Mouse (Mus musculus): ENCODE measurements around the gene Gm17174. TPM values are rescaled to one million over a fixed set of nuclear protein-coding genes. Genes with fewer than 3 reads are reported as not detected.
"Not testable (repeated sequence)": the region's sequence is repeated elsewhere in the genome, so short reads cannot be mapped to it uniquely, and the experiment has no call there.

Gm17174 gene
- not detected in 2 replicates for polyA plus RNA-seq (2014; fragmentation: Nextera tagmentation; extraction: Ambion mirVana)

GRCm38 (mm10) chr14:51592039-51592438 is at the start of gene Gm17174:
TSS of gene Gm17174 (minus strand) at chr14:51592139.
- not testable (repeated sequence) for DNase-seq (ENCODE audit: low spot score); H3K4me1 ChIP-seq (ENCODE audit: control insufficient read depth, insufficient read depth, low read length); H3K27ac ChIP-seq (replicated peaks; ENCODE audit: low read depth, low read length); ATAC-seq (ENCODE audit: low read depth); H3K36me3 ChIP-seq (ENCODE audit: control insufficient read depth, insufficient read depth, low read length); H3K27me3 ChIP-seq (replicated peaks; ENCODE audit: control insufficient read depth, insufficient read depth, low read length); H3K9me3 ChIP-seq (ENCODE audit: control insufficient read depth, low read length); H3K4me3 ChIP-seq (ENCODE audit: low read depth, low read length); H3K9ac ChIP-seq (ENCODE audit: low read depth, low read length); H3K4me2 ChIP-seq (ENCODE audit: low read depth, low read length)
- WGBS: 92% methylated on average over 4 of the region's 4 CpGs

GRCm38 (mm10) chr14:51635566-51635965 is 43.6 kb upstream of the Gm17174 start, which contains the start of gene Gm4181:
TSS of gene Gm4181 (minus strand) at chr14:51635666.
- not testable (repeated sequence) for H3K4me1 ChIP-seq (ENCODE audit: control insufficient read depth, insufficient read depth, low read length); H3K4me3 ChIP-seq (ENCODE audit: low read depth, low read length); H3K9ac ChIP-seq (ENCODE audit: low read depth, low read length); H3K4me2 ChIP-seq (ENCODE audit: low read depth, low read length); H3K9me3 ChIP-seq (ENCODE audit: control insufficient read depth, low read length); H3K36me3 ChIP-seq (ENCODE audit: control insufficient read depth, insufficient read depth, low read length); H3K27me3 ChIP-seq (replicated peaks; ENCODE audit: control insufficient read depth, insufficient read depth, low read length); ATAC-seq (ENCODE audit: low read depth); DNase-seq (ENCODE audit: low spot score); H3K27ac ChIP-seq (replicated peaks; ENCODE audit: low read depth, low read length)
- 80% methylated on average over 1 of the region's 1 CpGs for WGBS

DNA sequence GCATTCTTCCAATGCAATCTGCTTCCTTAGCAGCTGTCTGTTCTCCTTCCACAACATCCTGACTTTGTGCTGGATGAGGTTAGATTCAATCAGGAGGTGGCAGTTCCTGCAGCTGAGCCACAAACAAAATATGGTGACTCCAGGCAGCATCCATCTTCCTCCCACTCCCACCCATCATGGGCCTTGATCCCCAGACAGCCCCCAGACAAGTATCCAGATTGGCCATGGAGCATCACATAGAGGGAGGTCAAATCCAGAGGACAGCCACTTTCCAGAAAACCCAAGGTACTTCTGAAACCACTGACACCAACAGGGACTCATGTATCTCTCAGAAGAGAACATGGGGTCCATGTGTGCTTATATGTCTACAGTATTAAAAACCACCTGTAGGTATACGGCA is 40.5 kb upstream of the Gm17174 start:
- not testable (repeated sequence) for H3K9ac ChIP-seq (ENCODE audit: low read depth, low read length); H3K4me2 ChIP-seq (ENCODE audit: low read depth, low read length); DNase-seq (ENCODE audit: low spot score); H3K27me3 ChIP-seq (replicated peaks; ENCODE audit: control insufficient read depth, insufficient read depth, low read length); H3K9me3 ChIP-seq (ENCODE audit: control insufficient read depth, low read length); H3K36me3 ChIP-seq (ENCODE audit: control insufficient read depth, insufficient read depth, low read length); H3K4me3 ChIP-seq (ENCODE audit: low read depth, low read length); H3K4me1 ChIP-seq (ENCODE audit: control insufficient read depth, insufficient read depth, low read length); ATAC-seq (ENCODE audit: low read depth); H3K27ac ChIP-seq (replicated peaks; ENCODE audit: low read depth, low read length)
- 87% methylated on average over 1 of the region's 1 CpGs for WGBS

GRCm38 (mm10) chr14:51611210-51611609 is 19.3 kb upstream of the Gm17174 start, which contains the start of gene Gm17078:
TSS of gene Gm17078 (minus strand) at chr14:51611310.
- H3K36me3 ChIP-seq (ENCODE audit: control insufficient read depth, insufficient read depth, low read length): no peaks in the 10 kb centered on the region
- ATAC-seq (ENCODE audit: low read depth): no peak
- 91% methylated on average over 1 of the region's 1 CpGs for WGBS

GRCm38 (mm10) chr14:51573963-51574362 is 18.0 kb downstream of the Gm17174 start, which contains the start of gene Gm17175:
TSS of gene Gm17175 (minus strand) at chr14:51574063.
- H3K27ac ChIP-seq (replicated peaks; ENCODE audit: low read depth, low read length); H3K9ac ChIP-seq (ENCODE audit: low read depth, low read length); H3K4me2 ChIP-seq (ENCODE audit: low read depth, low read length); ATAC-seq (ENCODE audit: low read depth); H3K36me3 ChIP-seq (ENCODE audit: control insufficient read depth, insufficient read depth, low read length); H3K9me3 ChIP-seq (ENCODE audit: control insufficient read depth, low read length); H3K4me3 ChIP-seq (ENCODE audit: low read depth, low read length); DNase-seq (ENCODE audit: low spot score); H3K4me1 ChIP-seq (ENCODE audit: control insufficient read depth, insufficient read depth, low read length); H3K27me3 ChIP-seq (replicated peaks; ENCODE audit: control insufficient read depth, insufficient read depth, low read length): not testable (repeated sequence)
- 93% methylated on average over 2 of the region's 2 CpGs for WGBS

More at GRCm38 (mm10) chr14:51611210-51611609, 19.3 kb upstream of the Gm17174 start, which contains the start of gene Gm17078:
- no peak within 1 kb of the TSS for H3K4me2 ChIP-seq (ENCODE audit: low read depth, low read length)
- no peaks in the 10 kb centered on the region for H3K27me3 ChIP-seq (replicated peaks; ENCODE audit: control insufficient read depth, insufficient read depth, low read length)
- no peak for DNase-seq (ENCODE audit: low spot score)
- no peaks in the 10 kb centered on the region for H3K4me1 ChIP-seq (ENCODE audit: control insufficient read depth, insufficient read depth, low read length)
- H3K27ac ChIP-seq (replicated peaks; ENCODE audit: low read depth, low read length): no peak within 1 kb of the TSS
- H3K4me3 ChIP-seq (ENCODE audit: low read depth, low read length): no peak within 1 kb of the TSS
- H3K9ac ChIP-seq (ENCODE audit: low read depth, low read length): no peak within 1 kb of the TSS
- H3K9me3 ChIP-seq (ENCODE audit: control insufficient read depth, low read length): no peaks in the 10 kb centered on the region

- H3K4me1 ChIP-seq (ENCODE audit: control insufficient read depth, insufficient read depth, low read length): no peaks in the 10 kb centered on the region
- ATAC-seq (ENCODE audit: low read depth) (no peak), DNase-seq (ENCODE audit: low spot score) (no peak)
- H3K27ac ChIP-seq (replicated peaks; ENCODE audit: low read depth, low read length): no peak within 1 kb of the TSS
- H3K9me3 ChIP-seq (ENCODE audit: control insufficient read depth, low read length): no peaks in the 10 kb centered on the region
- no peak within 1 kb of the TSS for H3K9ac ChIP-seq (ENCODE audit: low read depth, low read length)
- no peaks in the 10 kb centered on the region for H3K27me3 ChIP-seq (replicated peaks; ENCODE audit: control insufficient read depth, insufficient read depth, low read length)
- H3K4me3 ChIP-seq (ENCODE audit: low read depth, low read length): no peak within 1 kb of the TSS
- no peaks in the 10 kb centered on the region for H3K36me3 ChIP-seq (ENCODE audit: control insufficient read depth, insufficient read depth, low read length)
- 93% methylated on average over 4 of the region's 4 CpGs for WGBS
- no peak within 1 kb of the TSS for H3K4me2 ChIP-seq (ENCODE audit: low read depth, low read length)
Observed at GRCm38 (mm10) chr14:51552490-51552889, 39.4 kb downstream of the Gm17174 start, which contains the start of gene Gm5622. TSS of gene Gm5622 (plus strand) at chr14:51552790.

Other genes starting within 250 kb of the Gm17174 start
- gene Gm7247, start 230.4 kb downstream of the Gm17174 start, polyA plus RNA-seq (2014; fragmentation: Nextera tagmentation; extraction: Ambion mirVana): not detected in 2 replicates
- not detected in 2 replicates for gene Vmn2r88, start 181.3 kb downstream of the Gm17174 start, polyA plus RNA-seq (2014; fragmentation: Nextera tagmentation; extraction: Ambion mirVana)
- gene Vmn2r89, start 140.3 kb downstream of the Gm17174 start, polyA plus RNA-seq (2014; fragmentation: Nextera tagmentation; extraction: Ambion mirVana): not detected in 2 replicates
- gene Gm5622, start 39.3 kb downstream of the Gm17174 start, polyA plus RNA-seq (2014; fragmentation: Nextera tagmentation; extraction: Ambion mirVana): not detected in 2 replicates
- not detected in 2 replicates for gene Gm17175, start 18.1 kb downstream of the Gm17174 start, polyA plus RNA-seq (2014; fragmentation: Nextera tagmentation; extraction: Ambion mirVana)
- gene Gm17078, start 19.2 kb upstream of the Gm17174 start, polyA plus RNA-seq (2014; fragmentation: Nextera tagmentation; extraction: Ambion mirVana): not detected in 2 replicates
- not detected in 2 replicates for gene Gm4181, start 43.5 kb upstream of the Gm17174 start, polyA plus RNA-seq (2014; fragmentation: Nextera tagmentation; extraction: Ambion mirVana)
- gene Gm17079, start 103.3 kb upstream of the Gm17174 start, polyA plus RNA-seq (2014; fragmentation: Nextera tagmentation; extraction: Ambion mirVana): not detected in 2 replicates
- not detected in 2 replicates for gene Gm5800, start 125.0 kb upstream of the Gm17174 start, polyA plus RNA-seq (2014; fragmentation: Nextera tagmentation; extraction: Ambion mirVana)
- not detected in 2 replicates for gene Ang4, start 181.5 kb upstream of the Gm17174 start, polyA plus RNA-seq (2014; fragmentation: Nextera tagmentation; extraction: Ambion mirVana)
- not detected in 2 replicates for gene AY358078, start 207.9 kb upstream of the Gm17174 start, polyA plus RNA-seq (2014; fragmentation: Nextera tagmentation; extraction: Ambion mirVana)